Mouse (Mus musculus) midbrain, embryonic 14.5 days (tissue): ENCODE data around the gene Patj. TPM values are rescaled to one million over a fixed set of nuclear protein-coding genes. Genes with fewer than 3 reads are reported as not detected.
A peak's percentile ranks its signal among the peaks of the same experiment; 100 is the strongest.

Experiments
- ATAC-seq: fragments of 200-750 bp; cut with Nextera tagmentation; 2 replicates; pipeline ENCODE4 v1.8.0; 2017; ENCODE audit warnings: moderate number of reproducible peaks, moderate library complexity; ENCODE audit not compliant: low FRiP score, low TSS enrichment
- DNase-seq: peaks from one replicate; pipeline ENCODE4 v3.0.0-alpha.2; 2015
- H3K27ac ChIP-seq: fragments of 300-500 bp; sonication (generic); replicated peaks from 2 replicates; pipeline ENCODE4 v1.5.1; 2014; ENCODE audit warnings: mild to moderate bottlenecking, low read depth, low read length, moderate library complexity
- H3K27me3 ChIP-seq: fragments of 300-500 bp; sonication (generic); 2 replicates; pipeline ENCODE4 v1.6.1; 2014; ENCODE audit warnings: low read length, control low read depth, mixed read lengths; ENCODE audit not compliant: control insufficient read depth, insufficient read depth
- H3K36me3 ChIP-seq: fragments of 300-500 bp; sonication (generic); 2 replicates; pipeline ENCODE4 v1.6.1; 2014; ENCODE audit warnings: low read length, control low read depth; ENCODE audit not compliant: control insufficient read depth, insufficient read depth
- H3K4me1 ChIP-seq: fragments of 300-500 bp; sonication (generic); 2 replicates; pipeline ENCODE4 v1.6.1; 2014; ENCODE audit warnings: mild to moderate bottlenecking, antibody characterized with exemption, low read length, control low read depth; ENCODE audit not compliant: control insufficient read depth, insufficient read depth
- H3K4me2 ChIP-seq: fragments of 300-500 bp; sonication (generic); 2 replicates; pipeline ENCODE4 v1.6.1; 2014; ENCODE audit warnings: mild to moderate bottlenecking, low read length, moderate library complexity
- H3K4me3 ChIP-seq: fragments of 300-500 bp; sonication (generic); replicated peaks from 2 replicates; pipeline ENCODE4 v1.5.1; 2014; ENCODE audit warnings: low read depth, low read length
- H3K9ac ChIP-seq: fragments of 300-500 bp; sonication (generic); replicated peaks from 2 replicates; pipeline ENCODE4 v1.6.1; 2014; ENCODE audit warnings: mild to moderate bottlenecking, low read length, moderate library complexity
- H3K9me3 ChIP-seq: fragments of 300-500 bp; sonication (generic); 2 replicates; pipeline ENCODE4 v1.6.1; 2016; ENCODE audit warnings: low read length, control low read depth, mixed read lengths; ENCODE audit not compliant: control insufficient read depth
- WGBS: fragments of 180-500 bp; shearing (Covaris S2); extraction: QIAGEN DNeasy Blood & Tissue Kit; methylation state at CpG from one replicate; pipeline ENCODE4 v1.1.7; 2014; 5-methylcytosine and 5-hydroxymethylcytosine counted together
- polyA plus RNA-seq: library from polyadenylated mRNA; unstranded; fragments of >200 nt; fragmentation: Nextera tagmentation; extraction: Ambion mirVana; gene quantifications from 2 replicates; pipeline ENCODE4 v1.2.1, GENCODE M21; 2014

Patj gene
- polyA plus RNA-seq, 1 experiment from 2014 or later: 9.0 TPM

GRCm38 (mm10) chr4:98563506-98564195 is 168.1 kb downstream of the Patj start:
- H3K4me2 ChIP-seq: no peak overlapping the region
- no peak overlapping the region for H3K27ac ChIP-seq
- no peaks in the 10 kb centered on the region for H3K36me3 ChIP-seq
- WGBS: 57% methylated on average over 10 of the region's 10 CpGs
- H3K9me3 ChIP-seq: no peaks in the 10 kb centered on the region
- ATAC-seq (no peak), DNase-seq (peak; percentile 61)
- H3K4me3 ChIP-seq: no peak overlapping the region
- no peak overlapping the region for H3K9ac ChIP-seq
- no peaks in the 10 kb centered on the region for H3K27me3 ChIP-seq
- H3K4me1 ChIP-seq: peaks cover 23% of the 10 kb centered on the region

GRCm38 (mm10) chr4:98564196-98564865 is 168.7 kb downstream of the Patj start:
- H3K27me3 ChIP-seq: no peaks in the 10 kb centered on the region
- H3K27ac ChIP-seq: no peak overlapping the region
- no peak for ATAC-seq
- no peak overlapping the region for H3K4me3 ChIP-seq
- H3K9ac ChIP-seq: no peak overlapping the region
- H3K36me3 ChIP-seq: no peaks in the 10 kb centered on the region
- 89% methylated on average over 6 of the region's 6 CpGs for WGBS
- peaks cover 23% of the 10 kb centered on the region for H3K4me1 ChIP-seq
- DNase-seq: no peak
- no peaks in the 10 kb centered on the region for H3K9me3 ChIP-seq
- no peak overlapping the region for H3K4me2 ChIP-seq

- Histone ChIP-seq H3K4me3 (no peak overlapping the region), H3K27ac (no peak overlapping the region), H3K36me3 (no peaks in the 10 kb centered on the region), H3K4me2 (no peak overlapping the region), H3K4me1 (peaks cover 9% of the 10 kb centered on the region; the same call in 1 of the 2 replicates), H3K9ac (no peak overlapping the region), H3K9me3 (no peaks in the 10 kb centered on the region), H3K27me3 (no peaks in the 10 kb centered on the region)
- DNase-seq: no peak
- 81% methylated on average over 6 of the region's 6 CpGs for WGBS
- no peak for ATAC-seq
These were observed 171.2 kb downstream of the Patj start for GRCm38 (mm10) chr4:98566741-98567140.

GRCm38 (mm10) chr4:98567457-98567856 is 171.9 kb downstream of the Patj start:
- WGBS: 93% methylated on average over 9 of the region's 9 CpGs
- no peak overlapping the region for H3K4me3 ChIP-seq
- H3K4me1 ChIP-seq: peaks cover 9% of the 10 kb centered on the region; the same call in 1 of the 2 replicates
- H3K27ac ChIP-seq: no peak overlapping the region
- no peak for ATAC-seq
- DNase-seq: no peak
- no peak overlapping the region for H3K9ac ChIP-seq
- H3K4me2 ChIP-seq: no peak overlapping the region
- H3K36me3 ChIP-seq: no peaks in the 10 kb centered on the region
- no peaks in the 10 kb centered on the region for H3K27me3 ChIP-seq
- no peaks in the 10 kb centered on the region for H3K9me3 ChIP-seq

GRCm38 (mm10) chr4:98569904-98570303 is 174.3 kb downstream of the Patj start:
- no peak overlapping the region for H3K4me3 ChIP-seq
- WGBS: 43% methylated on average over 4 of the region's 4 CpGs
- no peaks in the 10 kb centered on the region for H3K4me1 ChIP-seq
- no peaks in the 10 kb centered on the region for H3K27me3 ChIP-seq
- no peak overlapping the region for H3K27ac ChIP-seq
- DNase-seq (no peak), ATAC-seq (no peak)
- H3K9me3 ChIP-seq: no peaks in the 10 kb centered on the region
- no peak overlapping the region for H3K9ac ChIP-seq
- H3K36me3 ChIP-seq: no peaks in the 10 kb centered on the region
- no peak overlapping the region for H3K4me2 ChIP-seq

- 0 out of 2 replicates have a peak, but pooled peaks cover 3% of the 10 kb centered on the region for H3K4me1 ChIP-seq
- no peak overlapping the region for H3K4me2 ChIP-seq
- H3K36me3 ChIP-seq: no peaks in the 10 kb centered on the region
- no peak overlapping the region for H3K9ac ChIP-seq
- H3K9me3 ChIP-seq: no peaks in the 10 kb centered on the region
- H3K4me3 ChIP-seq: no peak overlapping the region
- no peak for ATAC-seq
- peak overlapping the region; percentile 47 for H3K27ac ChIP-seq
- DNase-seq: no peak
- no peaks in the 10 kb centered on the region for H3K27me3 ChIP-seq
These were observed 181.7 kb downstream of the Patj start for GRCm38 (mm10) chr4:98577275-98577674.

- Histone ChIP-seq H3K27me3 (no peaks in the 10 kb centered on the region), H3K4me1 (0 out of 2 replicates have a peak, but pooled peaks cover 3% of the 10 kb centered on the region), H3K4me3 (no peak overlapping the region), H3K27ac (peak overlapping the region; percentile 50), H3K36me3 (no peaks in the 10 kb centered on the region), H3K9me3 (no peaks in the 10 kb centered on the region), H3K9ac (no peak overlapping the region), H3K4me2 (no peak overlapping the region)
- DNase-seq (peak; percentile 82), ATAC-seq (peak; percentile 93)
- 7% methylated on average over 3 of the region's 3 CpGs for WGBS
These were observed 182.5 kb downstream of the Patj start for GRCm38 (mm10) chr4:98577957-98578541.

- DNase-seq (no peak), ATAC-seq (no peak)
- H3K9me3 ChIP-seq: no peaks in the 10 kb centered on the region
- H3K4me1 ChIP-seq: 0 out of 2 replicates have a peak, but pooled peaks cover 3% of the 10 kb centered on the region
- 67% methylated on average over 8 of the region's 8 CpGs for WGBS
- no peaks in the 10 kb centered on the region for H3K36me3 ChIP-seq
- no peak overlapping the region for H3K4me2 ChIP-seq
- no peak overlapping the region for H3K27ac ChIP-seq
- no peak overlapping the region for H3K9ac ChIP-seq
- no peak overlapping the region for H3K4me3 ChIP-seq
- no peaks in the 10 kb centered on the region for H3K27me3 ChIP-seq
These were observed 185.9 kb downstream of the Patj start for GRCm38 (mm10) chr4:98581456-98581855.
